Mouse (Mus musculus) limb, embryonic 11.5 days (tissue): ENCODE data around the gene Cttn. TPM values are rescaled to one million over a fixed set of nuclear protein-coding genes. Genes with fewer than 3 reads are reported as not detected.

Source experiments
- ATAC-seq: fragments of 200-750 bp; cut with Nextera tagmentation; 2 replicates; pipeline ENCODE4 v1.8.0; 2017; ENCODE audit warnings: low read depth; ENCODE audit not compliant: insufficient number of reproducible peaks, low FRiP score, low TSS enrichment
- DNase-seq: peaks from one replicate; pipeline ENCODE4 v3.0.0-alpha.2; 2015; ENCODE audit warnings: low spot score
- H3K27ac ChIP-seq: fragments of 300-500 bp; sonication (generic); replicated peaks from 2 replicates; pipeline ENCODE4 v1.5.1; 2014; ENCODE audit warnings: low read depth, mild to moderate bottlenecking, low read length
- H3K27me3 ChIP-seq: fragments of 300-500 bp; sonication (generic); 2 replicates; pipeline ENCODE4 v1.6.1; 2014; ENCODE audit warnings: mild to moderate bottlenecking, low read length, mixed read lengths; ENCODE audit not compliant: control insufficient read depth, insufficient read depth
- H3K36me3 ChIP-seq: fragments of 300-500 bp; sonication (generic); 2 replicates; pipeline ENCODE4 v1.6.1; 2014; ENCODE audit warnings: mild to moderate bottlenecking, low read length, moderate library complexity, mixed read lengths; ENCODE audit not compliant: control insufficient read depth, insufficient read depth
- H3K4me1 ChIP-seq: fragments of 300-500 bp; sonication (generic); 2 replicates; pipeline ENCODE4 v1.6.1; 2014; ENCODE audit warnings: low read length, mixed read lengths; ENCODE audit not compliant: control insufficient read depth, insufficient read depth
- H3K4me2 ChIP-seq: fragments of 300-500 bp; sonication (generic); 2 replicates; pipeline ENCODE4 v1.6.1; 2014; ENCODE audit warnings: low read depth, mild to moderate bottlenecking, moderate library complexity; ENCODE audit not compliant: severe bottlenecking
- H3K4me3 ChIP-seq: fragments of 300-500 bp; sonication (generic); 2 replicates; pipeline ENCODE4 v1.5.1; 2014; ENCODE audit warnings: low read depth, low read length
- H3K9ac ChIP-seq: fragments of 300-500 bp; sonication (generic); 2 replicates; pipeline ENCODE4 v1.6.1; 2014; ENCODE audit warnings: mild to moderate bottlenecking, low read length
- H3K9me3 ChIP-seq: fragments of 300-500 bp; sonication (generic); 2 replicates; pipeline ENCODE4 v1.6.1; 2016; ENCODE audit warnings: low read length; ENCODE audit not compliant: control insufficient read depth
- WGBS: fragments of 180-500 bp; shearing (Covaris S2); extraction: QIAGEN DNeasy Blood & Tissue Kit; methylation state at CpG from one replicate; pipeline ENCODE4 v1.1.7; 2014; 5-methylcytosine and 5-hydroxymethylcytosine counted together
- polyA plus RNA-seq: library from polyadenylated mRNA; unstranded; fragments of >200 nt; fragmentation: Nextera tagmentation; extraction: Ambion mirVana; gene quantifications from 2 replicates; pipeline ENCODE4 v1.2.1, GENCODE M21; 2014

Gene Cttn
- polyA plus RNA-seq, 1 experiment from 2014 or later = 179 TPM

- ATAC-seq (no peak), DNase-seq (no peak)
- no peaks in the 10 kb centered on the region for H3K36me3 ChIP-seq
- H3K27me3 ChIP-seq = no peaks in the 10 kb centered on the region
- H3K9ac ChIP-seq = no peak overlapping the region
- no peak overlapping the region for H3K27ac ChIP-seq
- H3K4me3 ChIP-seq = no peak overlapping the region
- no peaks in the 10 kb centered on the region for H3K9me3 ChIP-seq
- no peak overlapping the region for H3K4me2 ChIP-seq
- WGBS = 53% methylated on average over 4 of the region's 4 CpGs
- H3K4me1 ChIP-seq = no peaks in the 10 kb centered on the region
Observed at GRCm38 (mm10) chr7:144407675-144408074, 63.1 kb downstream of the Cttn start.

GRCm38 (mm10) chr7:144402492-144402891 is 68.3 kb downstream of the Cttn start:
- ATAC-seq (no peak), DNase-seq (no peak)
- Histone ChIP-seq H3K4me2 (no peak overlapping the region), H3K27me3 (no peaks in the 10 kb centered on the region), H3K36me3 (no peaks in the 10 kb centered on the region), H3K9me3 (no peaks in the 10 kb centered on the region), H3K4me1 (no peaks in the 10 kb centered on the region), H3K4me3 (no peak overlapping the region), H3K27ac (no peak overlapping the region), H3K9ac (no peak overlapping the region)
- WGBS = 74% methylated on average over 4 of the region's 4 CpGs

GRCm38 (mm10) chr7:144391727-144392126 is 79.1 kb downstream of the Cttn start:
- no peaks in the 10 kb centered on the region for H3K4me1 ChIP-seq
- no peak for ATAC-seq
- WGBS = 78% methylated on average over 6 of the region's 6 CpGs

GRCm38 (mm10) chr7:144390676-144391075 is 80.1 kb downstream of the Cttn start:
- no peaks in the 10 kb centered on the region for H3K27me3 ChIP-seq
- DNase-seq (no peak), ATAC-seq (no peak)
- no peak overlapping the region for H3K4me3 ChIP-seq
- H3K9me3 ChIP-seq = no peaks in the 10 kb centered on the region
- H3K9ac ChIP-seq = no peak overlapping the region
- H3K4me2 ChIP-seq = no peak overlapping the region
- no peak overlapping the region for H3K27ac ChIP-seq
- H3K36me3 ChIP-seq = no peaks in the 10 kb centered on the region
- H3K4me1 ChIP-seq = no peaks in the 10 kb centered on the region
- 65% methylated on average over 8 of the region's 8 CpGs for WGBS

More at GRCm38 (mm10) chr7:144391727-144392126, 79.1 kb downstream of the Cttn start:
- H3K27me3 ChIP-seq = no peaks in the 10 kb centered on the region
- no peak overlapping the region for H3K4me2 ChIP-seq
- no peak overlapping the region for H3K9ac ChIP-seq
- no peaks in the 10 kb centered on the region for H3K9me3 ChIP-seq
- no peak overlapping the region for H3K27ac ChIP-seq
- no peaks in the 10 kb centered on the region for H3K36me3 ChIP-seq
- H3K4me3 ChIP-seq = no peak overlapping the region
- no peak for DNase-seq

GRCm38 (mm10) chr7:144389704-144390103 is 81.1 kb downstream of the Cttn start:
- DNase-seq (no peak), ATAC-seq (no peak)
- Histone ChIP-seq H3K9ac (no peak overlapping the region), H3K4me2 (no peak overlapping the region), H3K4me3 (no peak overlapping the region), H3K27ac (no peak overlapping the region), H3K9me3 (no peaks in the 10 kb centered on the region), H3K27me3 (no peaks in the 10 kb centered on the region), H3K4me1 (no peaks in the 10 kb centered on the region), H3K36me3 (no peaks in the 10 kb centered on the region)
- 98% methylated on average over 2 of the region's 2 CpGs for WGBS

GRCm38 (mm10) chr7:144387537-144387936 is 83.3 kb downstream of the Cttn start:
- Histone ChIP-seq H3K9ac (no peak overlapping the region), H3K4me1 (no peaks in the 10 kb centered on the region), H3K4me2 (no peak overlapping the region), H3K4me3 (no peak overlapping the region), H3K27me3 (no peaks in the 10 kb centered on the region), H3K36me3 (no peaks in the 10 kb centered on the region), H3K27ac (no peak overlapping the region), H3K9me3 (no peaks in the 10 kb centered on the region)
- ATAC-seq (no peak), DNase-seq (no peak)
- 94% methylated on average over 6 of the region's 6 CpGs for WGBS

Other genes with a start within 250 kb of the Cttn start
- 41.8 and 47.9 TPM in 2 replicates for gene Ppfia1, start 82.7 kb upstream of the Cttn start, polyA plus RNA-seq
- gene Fadd, start 111.5 kb upstream of the Cttn start, polyA plus RNA-seq = 11.3 and 12.3 TPM in 2 replicates